Mouse (Mus musculus) liver, embryonic 14.5 days (tissue): ENCODE data around the gene Lrrc32.

Experiments
- CTCF ChIP-seq: IDR thresholded peaks from 2 replicates; pipeline ENCODE4 v1.5.1; 2016; ENCODE audit warnings: antibody characterized with exemption, low read depth, control low read depth
- EP300 ChIP-seq: IDR thresholded peaks from 2 replicates; pipeline ENCODE4 v1.6.1; 2016; ENCODE audit warnings: antibody characterized with exemption, low read depth

DNA sequence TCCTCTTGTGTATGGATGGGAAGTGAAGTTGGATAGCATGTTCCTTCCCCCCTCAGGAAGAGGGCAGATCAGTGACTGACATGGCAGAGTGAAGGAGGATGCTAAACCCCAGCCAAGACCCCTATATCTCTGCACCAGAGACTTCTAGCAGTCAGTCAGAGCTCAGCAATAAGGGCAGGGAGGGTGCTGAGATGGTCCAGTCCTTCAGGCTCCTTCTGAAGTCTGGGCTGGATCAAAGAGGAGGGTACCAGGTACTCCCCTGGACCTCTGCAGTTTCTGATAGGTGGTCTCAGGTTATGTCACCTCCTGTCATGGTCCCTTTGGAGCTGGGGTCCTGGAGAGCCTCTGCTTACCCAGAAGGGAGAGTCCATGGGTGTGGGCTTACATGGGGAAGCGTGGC lies 6.5 kb downstream of the Lrrc32 start:
- TF ChIP-seq CTCF (no peak), EP300 (no peak)
